Mouse (Mus musculus): ENCODE results near the gene Stk38. TPM values are rescaled to one million over a fixed set of nuclear protein-coding genes. Genes with fewer than 3 reads are reported as not detected.

Gene Stk38
- polyA plus RNA-seq, 1 experiment = 4.2 TPM

DNA sequence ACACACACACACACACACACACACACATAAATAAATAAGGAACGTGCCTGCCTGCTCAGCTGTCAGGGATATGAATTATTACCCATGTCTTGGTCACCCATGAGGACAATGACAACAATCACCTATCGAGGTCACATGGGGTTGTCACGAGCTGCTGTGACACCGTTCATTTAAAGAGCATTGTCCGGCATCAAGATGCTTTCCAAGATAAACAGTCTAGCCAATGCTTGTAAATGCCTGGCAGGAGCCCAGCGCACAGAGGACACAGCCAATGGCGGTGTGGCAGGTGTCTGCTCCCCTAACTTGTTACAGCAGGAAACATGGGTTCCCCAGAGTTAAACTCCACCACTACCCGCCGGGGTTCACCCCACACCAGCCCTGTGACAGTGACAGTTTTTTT is 79.8 kb downstream of the Stk38 start:
- H3K36me3 ChIP-seq (ENCODE audit: control insufficient read depth) = peaks cover 8% of the 10 kb centered on the region
- TF ChIP-seq TAL1 (IDR thresholded peaks at IDR 0.05; ENCODE audit: low read length) (no peak), GATA1 (IDR thresholded peaks at IDR 0.05; ENCODE audit: low read length) (no peak)
- peaks cover 67% of the 10 kb centered on the region for H3K4me1 ChIP-seq (ENCODE audit: control insufficient read depth)
- H3K4me3 ChIP-seq (replicated peaks) = no peak overlapping the region
- H3K27me3 ChIP-seq (ENCODE audit: control insufficient read depth) = peaks cover 4% of the 10 kb centered on the region
- peaks cover 5% of the 10 kb centered on the region; the same call in 1 of the 2 replicates for H3K9me3 ChIP-seq (ENCODE audit: control insufficient read depth, low read length)

DNA sequence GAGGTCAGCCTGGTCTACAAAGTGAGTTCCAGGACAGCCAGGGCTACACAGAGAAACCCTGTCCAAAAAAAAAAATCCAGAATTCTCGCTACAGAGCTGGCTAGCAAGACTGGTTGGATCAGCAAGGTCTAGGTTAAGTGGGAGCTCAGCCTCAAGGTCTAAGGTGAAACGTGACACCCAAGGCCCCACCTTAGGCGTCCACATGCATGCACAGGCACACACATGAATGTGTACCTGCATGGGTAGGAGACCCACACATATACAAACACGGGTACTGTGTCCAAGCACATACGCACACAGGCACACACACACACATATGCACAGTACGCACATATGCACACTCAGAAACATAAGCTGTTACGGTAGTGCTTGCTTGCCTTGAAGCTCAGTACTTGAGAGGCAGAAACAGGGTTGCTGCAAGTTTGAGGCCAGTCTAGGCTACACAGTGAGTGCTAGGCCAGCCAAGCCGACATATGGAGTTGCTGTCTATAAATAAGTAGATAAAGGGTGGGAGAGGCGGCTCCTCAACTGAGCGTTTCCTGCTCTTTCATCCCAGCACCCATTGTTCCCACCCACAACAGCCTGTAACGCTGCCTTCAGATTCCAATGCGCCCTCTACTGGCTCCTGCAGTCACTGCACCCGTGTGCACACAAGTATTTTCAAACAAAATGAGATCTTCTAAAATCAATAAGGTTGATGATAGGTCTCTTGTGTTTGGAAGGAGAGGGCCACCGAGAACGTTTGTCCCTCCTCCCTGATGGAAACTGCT is 80.7 kb downstream of the Stk38 start:
- Histone ChIP-seq H3K4me3 (replicated peaks) (peak overlapping the region; percentile 1), H3K9me3 (ENCODE audit: control insufficient read depth, low read length) (peaks cover 5% of the 10 kb centered on the region; the same call in 1 of the 2 replicates), H3K36me3 (ENCODE audit: control insufficient read depth) (peaks cover 6% of the 10 kb centered on the region), H3K4me1 (ENCODE audit: control insufficient read depth) (peaks cover 60% of the 10 kb centered on the region), H3K27me3 (ENCODE audit: control insufficient read depth) (peaks cover 4% of the 10 kb centered on the region)
- TF ChIP-seq TAL1 (IDR thresholded peaks at IDR 0.05; ENCODE audit: low read length) (no peak), GATA1 (IDR thresholded peaks at IDR 0.05; ENCODE audit: low read length) (no peak)

DNA sequence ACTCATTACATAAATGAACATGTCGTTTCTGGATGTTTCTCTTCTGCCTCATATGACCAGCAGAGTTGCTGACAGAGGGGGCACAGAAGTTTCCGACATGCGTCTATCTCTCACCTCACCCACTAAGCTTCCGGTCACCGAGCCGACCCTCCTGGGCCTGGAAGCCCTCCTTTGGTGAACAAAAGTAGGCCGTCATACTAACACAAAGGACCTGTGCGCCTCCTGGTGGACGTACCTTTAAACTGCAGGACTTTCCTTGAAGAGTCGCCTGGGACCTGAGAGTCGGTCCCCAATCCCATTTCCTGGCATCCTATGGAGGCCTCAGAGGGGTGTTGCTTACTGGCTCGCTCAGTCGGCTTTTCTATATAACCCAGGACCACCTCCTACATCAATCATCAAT is 81.4 kb downstream of the Stk38 start:
- no peak for TF ChIP-seq TAL1 (IDR thresholded peaks at IDR 0.05; ENCODE audit: low read length)
- no peak for TF ChIP-seq GATA1 (IDR thresholded peaks at IDR 0.05; ENCODE audit: low read length)
- H3K27me3 ChIP-seq (ENCODE audit: control insufficient read depth) = peaks cover 4% of the 10 kb centered on the region
- no peaks in the 10 kb centered on the region; the same call in 1 of the 2 replicates for H3K36me3 ChIP-seq (ENCODE audit: control insufficient read depth)

DNA sequence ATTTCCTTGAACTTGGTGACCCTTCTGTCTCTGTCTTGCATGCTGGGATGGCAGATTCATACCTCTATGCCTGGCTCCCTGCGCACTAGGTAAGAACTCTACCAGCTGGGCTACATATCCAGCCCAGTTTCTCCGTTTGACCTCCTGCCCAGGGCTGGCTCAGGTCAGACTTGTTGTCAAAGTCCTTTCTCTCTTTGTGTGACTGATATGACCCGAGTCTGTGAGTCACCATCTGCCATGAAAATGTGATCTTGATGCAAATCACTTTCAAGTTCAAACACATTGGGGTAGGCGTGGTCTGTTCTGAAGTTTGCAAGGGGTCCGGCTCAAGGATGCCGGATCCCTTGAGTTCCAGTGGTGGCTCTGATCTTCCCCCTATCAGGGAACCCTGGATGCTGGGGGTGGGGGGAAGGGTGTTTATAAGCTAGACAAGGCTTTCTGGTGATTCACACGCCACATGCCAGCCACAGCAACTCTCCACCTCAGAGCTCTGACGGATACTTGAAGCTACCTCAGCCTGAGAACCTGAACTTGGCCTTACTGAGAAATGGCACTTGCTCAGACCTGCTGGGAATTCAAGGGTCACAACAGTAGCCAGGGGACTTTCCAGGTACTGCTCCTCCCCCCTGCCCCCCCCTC is 82.7 kb downstream of the Stk38 start:
- Histone ChIP-seq H3K9me3 (ENCODE audit: control insufficient read depth, low read length) (no peaks in the 10 kb centered on the region), H3K4me1 (ENCODE audit: control insufficient read depth) (peaks cover 45% of the 10 kb centered on the region), H3K36me3 (ENCODE audit: control insufficient read depth) (no peaks in the 10 kb centered on the region), H3K4me3 (replicated peaks) (no peak overlapping the region), H3K27me3 (ENCODE audit: control insufficient read depth) (peaks cover 4% of the 10 kb centered on the region)
- TF ChIP-seq TAL1 (IDR thresholded peaks at IDR 0.05; ENCODE audit: low read length) = no peak
- no peak for TF ChIP-seq GATA1 (IDR thresholded peaks at IDR 0.05; ENCODE audit: low read length)

More for the DNA sequence above, 81.4 kb downstream of the Stk38 start:
- Histone ChIP-seq H3K4me1 (ENCODE audit: control insufficient read depth) (peaks cover 53% of the 10 kb centered on the region), H3K4me3 (replicated peaks) (no peak overlapping the region), H3K9me3 (ENCODE audit: control insufficient read depth, low read length) (no peaks in the 10 kb centered on the region)

DNA sequence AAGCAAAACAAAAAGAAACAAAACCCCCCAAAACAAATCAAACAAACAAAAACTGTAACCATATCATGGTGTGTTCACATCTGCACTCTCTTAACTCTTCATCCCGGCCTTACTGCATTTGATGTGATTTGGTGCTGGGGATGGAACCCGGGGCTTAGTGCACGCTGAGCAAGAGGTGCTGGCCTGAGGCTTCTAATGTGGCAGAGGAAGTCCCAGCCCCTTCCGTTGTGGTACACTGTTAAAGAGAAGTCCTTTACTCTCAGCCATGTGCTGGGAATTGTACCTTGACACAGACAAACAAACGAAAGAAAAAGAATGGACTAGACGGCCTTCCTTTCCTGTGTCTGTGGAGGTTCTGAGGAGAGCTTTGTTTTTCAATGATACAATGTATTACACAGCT is 85.7 kb downstream of the Stk38 start:
- peaks cover 4% of the 10 kb centered on the region for H3K27me3 ChIP-seq (ENCODE audit: control insufficient read depth)
- TF ChIP-seq GATA1 (IDR thresholded peaks at IDR 0.05; ENCODE audit: low read length) = no peak
- no peak for TF ChIP-seq TAL1 (IDR thresholded peaks at IDR 0.05; ENCODE audit: low read length)
- H3K4me1 ChIP-seq (ENCODE audit: control insufficient read depth) = peaks cover 16% of the 10 kb centered on the region
- no peaks in the 10 kb centered on the region for H3K9me3 ChIP-seq (ENCODE audit: control insufficient read depth, low read length)
- H3K36me3 ChIP-seq (ENCODE audit: control insufficient read depth) = no peaks in the 10 kb centered on the region
- no peak overlapping the region for H3K4me3 ChIP-seq (replicated peaks)

DNA sequence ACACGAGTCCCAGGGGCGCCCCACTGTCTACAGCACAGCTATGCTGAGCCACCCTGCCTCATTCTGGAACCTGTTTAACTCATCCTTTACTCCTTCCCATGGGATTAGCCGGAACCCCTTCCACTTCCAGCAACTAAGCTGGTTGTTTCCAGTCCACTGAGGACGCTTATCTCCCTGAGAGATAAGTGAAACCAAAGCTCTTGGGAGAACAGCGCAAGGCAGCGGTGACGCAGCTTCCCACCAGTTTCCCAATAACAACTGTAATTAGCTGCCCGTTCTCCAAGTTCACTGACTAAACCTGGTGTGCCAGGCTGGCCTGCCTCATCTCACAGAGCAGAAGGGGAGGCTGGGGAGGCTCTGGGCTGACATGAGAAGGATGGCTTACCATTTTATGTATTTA is 86.7 kb downstream of the Stk38 start:
- TF ChIP-seq TAL1 (IDR thresholded peaks at IDR 0.05; ENCODE audit: low read length) (no peak), GATA1 (IDR thresholded peaks at IDR 0.05; ENCODE audit: low read length) (no peak)
- Histone ChIP-seq H3K4me3 (replicated peaks) (no peak overlapping the region), H3K36me3 (ENCODE audit: control insufficient read depth) (no peaks in the 10 kb centered on the region), H3K9me3 (ENCODE audit: control insufficient read depth, low read length) (no peaks in the 10 kb centered on the region), H3K27me3 (ENCODE audit: control insufficient read depth) (peaks cover 4% of the 10 kb centered on the region), H3K4me1 (ENCODE audit: control insufficient read depth) (peaks cover 6% of the 10 kb centered on the region)

Other genes starting within 250 kb of the Stk38 start
- gene Mapk13, start 238.7 kb downstream of the Stk38 start, polyA plus RNA-seq (2012) = not detected in 2 replicates
- gene Brpf3, start 206.9 kb downstream of the Stk38 start, polyA plus RNA-seq (2012) = 88.3 and 88.4 TPM in 2 replicates
- not detected in 2 replicates for gene Pnpla1, start 149.6 kb downstream of the Stk38 start, polyA plus RNA-seq (2012)
- not detected in 2 replicates for gene 4930539E08Rik, start 92.7 kb downstream of the Stk38 start, polyA plus RNA-seq (2012)
- gene Pxt1, start 64.2 kb downstream of the Stk38 start, polyA plus RNA-seq (2012) = 0.09 and 0.37 TPM in 2 replicates
- 11.3 and 19.7 TPM in 2 replicates for gene Kctd20, start 56.0 kb downstream of the Stk38 start, polyA plus RNA-seq (2012)
- gene Srsf3, start 24.6 kb upstream of the Stk38 start, polyA plus RNA-seq (2012) = 3.2 and 16.8 TPM in 2 replicates
- gene Cdkn1a, start 83.0 kb upstream of the Stk38 start, polyA plus RNA-seq (2012) = 5.0 and 6.4 TPM in 2 replicates
- gene Rab44, start 106.2 kb upstream of the Stk38 start, polyA plus RNA-seq (2012) = 0.16 and 0.38 TPM in 2 replicates
- 0.03 and 0.30 TPM in 2 replicates for gene Cpne5, start 230.2 kb upstream of the Stk38 start, polyA plus RNA-seq (2012)